Mouse (Mus musculus) B cell, adult 2 months (primary cell): ENCODE results near the gene Hsp90ab1.

Experiments used
- DNase-seq, 2 experiments: peaks; one replicate each; pipeline ENCODE4 v3.0.0; 2022

The Hsp90ab1 gene

DNA sequence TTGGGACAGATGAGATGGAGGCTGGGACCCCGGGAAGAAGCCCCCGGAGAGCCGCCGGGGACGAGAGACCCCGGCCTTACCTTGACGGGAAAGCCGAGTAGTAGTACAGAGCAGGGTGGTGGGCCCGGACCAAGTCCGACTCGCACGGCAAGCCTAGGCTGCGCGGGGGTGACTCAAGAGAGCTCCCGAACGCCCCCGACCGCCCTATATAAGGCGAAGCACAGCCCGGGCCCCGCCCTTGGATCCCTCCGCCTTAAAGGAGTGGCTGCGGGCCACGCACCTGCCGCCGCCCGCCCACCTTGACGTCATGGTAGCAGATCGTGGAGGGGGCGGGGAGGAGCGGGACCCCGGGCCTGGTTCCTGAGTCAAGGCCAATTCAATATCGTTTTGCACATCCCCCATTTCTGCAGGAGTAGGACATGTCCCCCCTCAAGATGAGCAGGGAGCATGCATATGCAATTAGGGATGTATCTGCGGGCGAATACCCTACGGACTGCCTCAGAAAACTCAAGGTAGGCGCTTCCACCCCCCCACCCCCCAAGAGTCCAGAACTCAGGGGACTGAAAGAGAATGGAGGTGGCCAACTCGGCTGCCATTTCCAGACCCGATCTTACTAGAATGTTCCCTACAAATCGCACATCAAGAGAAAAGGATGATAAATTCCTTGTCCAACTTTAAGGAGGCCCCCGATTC lies at the start of gene Hsp90ab1:
Hsp90ab1 (minus strand) TSS at position 185 of the 693 bp plus-strand sequence.
- peak; percentile 100 for DNase-seq

DNA sequence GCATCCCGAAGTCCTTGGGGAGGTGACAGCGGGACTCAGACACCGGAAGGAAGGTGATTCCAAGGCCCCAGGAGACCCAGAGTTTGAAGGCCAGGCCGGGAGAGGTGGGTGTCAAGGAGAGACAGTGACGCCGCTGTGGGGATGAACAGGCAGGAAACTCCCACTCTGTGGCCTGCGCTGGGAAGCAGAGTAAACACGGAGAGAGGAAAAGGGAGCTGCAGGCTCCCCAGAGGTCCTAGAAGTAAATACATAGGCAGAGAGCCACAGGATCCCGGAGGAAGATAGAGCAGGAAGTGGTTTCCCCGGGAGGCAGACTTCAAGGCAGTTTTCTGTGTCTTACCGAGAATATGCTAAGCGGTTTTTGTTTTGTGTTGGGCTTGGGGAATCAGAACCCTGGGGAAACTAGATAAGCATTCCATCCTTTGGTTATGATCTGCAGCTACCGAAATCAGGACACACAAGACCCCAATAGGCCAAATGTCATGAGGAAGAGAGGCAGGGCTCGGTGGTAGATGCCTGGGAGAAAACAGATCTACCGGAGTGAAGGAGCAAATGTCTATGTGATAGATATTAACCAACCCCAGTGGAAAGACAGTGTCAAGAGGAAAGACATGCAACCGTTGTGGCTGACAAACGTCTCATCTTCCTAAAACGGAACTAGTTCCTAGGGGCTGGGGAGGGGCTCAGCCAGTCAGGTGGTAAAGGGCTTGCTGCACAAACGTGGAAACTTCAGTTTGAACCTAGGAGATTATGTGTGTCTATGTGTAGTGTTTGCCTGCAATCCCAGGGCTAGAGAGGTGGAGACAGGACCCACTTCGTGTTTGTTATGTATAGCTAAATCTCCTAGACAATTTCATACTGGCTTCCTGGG lies 46.5 kb upstream of the Hsp90ab1 start:
- DNase-seq = peak in 1 of 2 experiments; percentile 19

DNA sequence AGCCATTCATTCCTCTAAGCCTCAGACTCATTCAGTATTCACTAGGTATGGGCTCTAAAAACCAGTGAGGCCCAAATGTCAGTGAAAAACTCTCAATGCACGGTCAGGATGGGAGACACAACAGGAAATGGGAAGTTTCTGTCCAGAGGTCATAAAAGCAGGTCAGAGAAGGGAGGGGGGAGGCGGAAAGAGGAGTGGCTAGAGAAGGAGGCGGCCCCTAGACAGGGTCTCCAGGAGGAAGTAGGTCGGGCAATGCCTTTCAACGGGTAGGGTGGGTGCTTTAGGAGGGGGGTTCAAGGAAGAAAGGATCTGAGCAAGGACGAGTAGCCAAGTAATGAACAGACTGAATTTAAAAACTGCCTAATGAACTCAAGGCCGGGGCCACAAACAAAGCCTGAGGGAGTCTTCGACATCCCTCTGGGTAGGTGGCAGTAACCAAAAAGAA lies 45.9 kb upstream of the Hsp90ab1 start:
- peak; percentile 27 to 28 for DNase-seq

DNA sequence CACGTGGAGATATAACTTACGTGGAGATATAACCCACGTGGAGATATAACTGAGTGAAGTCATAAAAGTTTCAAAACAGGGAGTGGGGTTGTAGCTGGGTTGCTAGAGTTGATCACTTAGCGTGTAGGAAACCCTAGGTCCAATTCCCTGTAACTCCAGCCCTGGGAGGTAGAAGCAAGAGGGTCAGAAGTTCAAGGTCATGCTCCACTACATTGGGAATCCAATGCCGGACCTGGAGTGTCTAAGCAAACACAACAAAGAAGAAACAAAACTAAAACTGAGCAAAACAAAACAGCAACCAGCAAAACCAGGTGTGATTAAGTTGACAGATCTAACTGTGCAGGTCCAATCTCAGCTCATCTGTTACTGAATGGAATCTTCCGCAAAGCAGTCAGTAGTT lies 44.6 kb upstream of the Hsp90ab1 start:
- DNase-seq = no peak

DNA sequence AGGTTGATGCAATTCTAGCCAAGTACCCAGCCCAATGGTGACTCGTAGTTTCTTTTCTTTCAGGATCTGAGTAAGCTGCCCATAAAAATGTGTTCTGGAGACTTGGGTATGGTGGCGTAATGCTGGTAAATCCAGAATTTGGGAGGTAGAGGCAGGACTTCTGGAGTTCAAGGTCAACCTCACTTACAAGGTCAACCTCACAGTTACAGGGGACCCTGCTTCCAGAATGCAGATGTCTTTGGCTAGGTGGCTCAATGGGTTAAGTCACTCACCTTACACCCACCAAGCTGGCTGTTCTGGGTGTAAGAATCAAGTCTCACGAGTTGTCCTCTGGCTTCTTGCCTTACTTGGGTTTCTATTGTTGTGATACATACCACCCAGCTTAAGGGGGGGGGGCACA lies 43.6 kb upstream of the Hsp90ab1 start:
- DNase-seq = no peak

DNA sequence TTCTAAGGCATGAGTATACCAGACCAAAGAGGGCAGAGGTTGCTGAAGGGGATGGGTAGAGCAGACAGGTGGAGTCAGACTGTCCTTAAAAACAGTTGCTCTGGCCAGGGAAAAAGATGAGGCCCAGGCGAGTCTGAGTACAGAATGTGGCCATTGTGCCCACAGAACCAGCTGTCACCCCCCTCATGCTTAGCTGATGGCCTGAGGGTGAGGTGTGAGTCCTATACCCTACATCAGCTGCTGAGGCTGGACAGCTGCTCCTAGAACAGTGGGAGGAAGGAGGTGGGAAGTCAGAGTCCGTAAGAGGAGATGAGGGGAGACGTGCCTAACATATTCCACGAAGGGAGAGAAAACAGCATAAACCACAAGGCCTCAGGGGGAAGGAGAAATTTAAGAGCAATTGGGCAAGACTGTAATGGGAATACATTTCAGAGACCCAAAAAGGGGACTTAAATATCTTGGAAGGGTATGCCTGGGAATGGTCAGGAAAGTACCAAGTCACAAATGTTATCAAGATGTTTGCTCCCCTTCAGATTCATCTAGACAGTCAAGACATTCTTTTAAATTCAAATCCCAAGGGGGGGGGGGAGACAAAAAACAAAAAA lies 43.1 kb upstream of the Hsp90ab1 start:
- DNase-seq = no peak

DNA sequence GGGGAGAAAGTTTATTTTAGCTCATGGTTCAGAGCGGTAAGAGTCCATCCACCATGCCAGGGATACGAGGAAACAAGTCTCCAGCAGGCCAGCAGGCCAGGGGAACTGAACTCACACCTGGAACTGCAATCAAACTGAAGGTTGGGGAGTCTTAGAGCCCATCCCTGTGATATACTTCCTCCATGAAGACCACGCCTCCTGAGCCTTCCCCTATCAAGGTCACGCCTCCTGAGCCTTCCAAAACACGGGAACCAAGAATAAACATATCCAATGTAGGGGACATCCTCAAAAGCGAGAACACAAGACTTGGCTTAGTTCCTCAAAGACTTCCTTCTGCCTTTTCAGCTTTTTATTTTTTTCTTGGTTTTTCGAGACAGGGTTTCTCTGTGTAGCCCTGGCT lies 39.9 kb upstream of the Hsp90ab1 start:
- no peak for DNase-seq

DNA sequence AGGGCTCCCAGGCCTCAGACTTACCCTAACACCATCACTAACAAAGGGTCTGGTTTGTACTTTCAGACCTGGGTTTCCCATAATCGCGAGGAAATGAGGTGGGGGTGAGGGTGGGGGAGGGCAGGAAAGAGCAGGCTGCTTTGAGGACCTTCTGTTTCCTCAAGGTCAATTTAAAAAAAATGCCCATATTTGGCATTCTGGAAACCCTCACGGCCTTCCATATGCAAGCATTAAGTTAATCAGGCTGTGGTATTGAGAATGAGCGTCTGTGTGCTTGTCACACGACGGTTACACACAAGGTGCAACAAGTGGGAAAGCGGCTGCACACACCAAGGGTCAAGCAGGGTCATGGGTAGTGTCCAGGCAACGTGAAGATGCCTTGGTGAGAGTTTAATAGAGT lies 38.9 kb upstream of the Hsp90ab1 start:
- DNase-seq = no peak

DNA sequence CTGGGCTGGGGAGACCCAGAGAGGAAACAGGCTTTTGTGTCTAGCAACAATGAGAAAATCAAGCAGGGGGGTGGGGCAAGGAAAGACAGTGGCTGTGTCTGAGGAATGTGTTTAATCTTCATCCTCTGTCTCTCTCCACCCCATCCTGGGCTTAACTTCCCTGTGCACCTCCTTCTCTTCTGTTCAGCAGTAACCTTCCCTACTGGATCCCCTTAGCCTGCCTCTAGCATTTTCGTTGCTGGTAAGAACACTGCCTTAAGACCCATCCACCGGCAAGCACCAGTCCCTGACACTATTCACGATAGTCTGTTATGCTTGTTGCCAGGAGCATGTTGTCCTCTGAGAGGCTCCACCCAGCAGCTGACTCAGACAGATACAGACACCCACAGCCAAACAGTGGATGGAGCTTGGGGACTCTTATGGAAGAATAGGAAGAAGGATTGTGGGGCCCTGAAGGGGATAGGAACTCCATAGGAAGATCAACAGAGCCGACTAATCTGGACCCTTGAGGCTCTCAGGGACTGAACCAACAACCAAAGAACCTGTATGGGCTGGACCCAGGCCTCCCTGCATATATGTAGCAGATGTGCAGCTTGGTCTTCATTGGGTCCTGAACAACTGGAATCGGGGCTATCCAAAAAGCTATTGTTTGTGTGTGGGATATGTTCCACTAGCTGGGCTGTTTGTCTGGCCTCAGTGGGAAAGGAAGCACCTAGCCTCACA lies 37.2 kb upstream of the Hsp90ab1 start:
- no peak for DNase-seq

DNA sequence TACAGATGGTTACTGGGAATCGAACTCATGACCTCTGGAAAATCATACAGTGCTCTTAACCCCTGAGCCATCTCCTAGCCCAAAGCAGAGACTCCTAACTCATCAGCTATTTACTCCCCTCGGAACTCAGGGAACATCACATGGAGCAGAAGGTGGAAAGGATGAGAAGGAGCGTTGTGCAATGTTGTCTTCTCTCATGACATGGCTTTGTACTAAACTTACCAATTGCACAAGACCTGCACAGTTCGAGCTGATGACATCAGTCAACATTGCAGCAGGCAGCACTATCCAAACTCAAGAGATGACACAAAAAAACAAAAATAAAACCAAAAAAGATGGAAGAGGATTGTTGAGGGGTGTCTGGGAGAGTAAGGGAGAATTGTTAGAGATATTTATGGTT lies 35.3 kb upstream of the Hsp90ab1 start:
- no peak for DNase-seq

DNA sequence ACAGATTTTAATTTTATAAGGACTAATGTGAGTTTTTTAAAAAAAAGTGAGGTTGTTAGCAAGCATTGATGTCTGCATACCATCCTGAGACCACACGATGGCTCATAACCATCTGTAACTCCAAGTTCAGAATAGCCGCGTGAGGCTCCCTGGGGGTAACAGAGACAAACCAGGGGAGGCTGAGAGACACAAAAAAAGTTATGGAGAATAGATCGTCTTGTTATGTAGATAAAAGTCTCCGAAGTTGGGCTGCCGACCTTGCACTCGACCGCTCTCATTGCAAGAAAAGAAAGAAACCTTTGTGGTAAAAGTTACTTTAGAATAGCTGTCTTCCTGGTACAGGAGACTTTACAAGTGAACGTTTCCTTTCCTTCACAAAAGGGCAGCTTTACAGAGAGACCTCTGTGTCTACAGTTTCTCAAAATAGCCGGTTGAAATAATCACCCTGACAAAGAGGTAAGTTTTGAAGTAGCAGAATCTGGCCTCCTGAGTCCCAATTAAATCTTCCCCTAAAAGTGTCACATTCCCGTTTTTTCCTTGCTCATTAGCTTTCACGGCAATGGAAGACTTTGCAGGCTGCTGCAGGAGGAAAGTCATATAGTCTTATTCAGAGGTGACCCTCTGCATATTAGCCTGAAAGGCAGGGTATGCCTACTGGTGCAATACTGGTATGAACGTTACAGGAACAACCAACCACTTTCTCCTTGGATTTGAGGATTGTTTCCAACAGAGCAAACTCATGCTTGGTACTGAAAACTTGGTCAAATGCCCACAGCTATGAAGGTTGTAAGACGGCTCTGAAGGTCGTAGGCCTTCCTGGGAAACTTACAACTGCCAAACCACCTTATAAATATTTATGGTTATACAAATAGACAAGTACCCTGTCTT lies 34.2 kb upstream of the Hsp90ab1 start:
- no peak for DNase-seq

DNA sequence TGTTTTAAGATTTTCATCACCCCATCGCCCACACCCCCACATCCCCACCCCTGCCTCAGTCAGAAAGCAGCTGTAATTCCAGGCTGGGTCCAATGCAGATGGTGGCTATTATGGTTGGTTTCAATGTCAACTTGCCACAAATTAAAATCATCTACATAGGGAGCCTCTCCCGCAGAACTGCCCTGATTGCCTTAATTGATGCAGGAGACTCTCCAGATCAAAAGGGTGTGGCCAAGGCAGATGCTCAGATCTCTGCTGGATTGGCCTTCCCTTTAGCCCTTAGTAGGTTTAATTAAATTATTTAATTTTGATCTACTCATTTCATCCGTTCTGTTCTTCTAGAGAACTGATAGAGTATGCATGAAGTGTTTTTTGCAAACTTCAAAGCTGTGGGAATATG lies 29.9 kb upstream of the Hsp90ab1 start:
- no peak for DNase-seq

DNA sequence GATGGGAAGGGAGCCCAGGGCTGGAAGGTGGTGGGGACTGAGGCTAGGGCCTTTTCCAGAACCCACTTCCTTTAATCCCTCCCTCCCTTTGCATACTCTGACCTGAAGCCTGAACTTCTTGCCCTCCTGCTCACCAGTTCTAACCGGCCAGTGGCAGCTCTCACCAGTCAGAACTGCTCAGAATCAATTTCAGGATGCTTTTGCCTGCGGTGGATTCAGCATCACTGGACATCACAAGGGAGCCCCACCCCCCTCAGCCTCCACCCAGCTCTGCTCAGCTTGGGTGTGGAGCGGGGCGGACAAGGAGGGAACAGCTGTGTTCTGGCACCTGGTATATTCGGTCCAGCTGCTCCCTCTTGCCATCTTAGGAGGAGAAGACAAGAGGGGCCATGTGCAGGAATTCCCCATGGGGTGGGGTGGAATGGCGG lies 28.8 kb upstream of the Hsp90ab1 start, which contains the start of gene Mymx:
Mymx (minus strand) TSS at position 226 of the 428 bp plus-strand sequence.
- no peak for DNase-seq

DNA sequence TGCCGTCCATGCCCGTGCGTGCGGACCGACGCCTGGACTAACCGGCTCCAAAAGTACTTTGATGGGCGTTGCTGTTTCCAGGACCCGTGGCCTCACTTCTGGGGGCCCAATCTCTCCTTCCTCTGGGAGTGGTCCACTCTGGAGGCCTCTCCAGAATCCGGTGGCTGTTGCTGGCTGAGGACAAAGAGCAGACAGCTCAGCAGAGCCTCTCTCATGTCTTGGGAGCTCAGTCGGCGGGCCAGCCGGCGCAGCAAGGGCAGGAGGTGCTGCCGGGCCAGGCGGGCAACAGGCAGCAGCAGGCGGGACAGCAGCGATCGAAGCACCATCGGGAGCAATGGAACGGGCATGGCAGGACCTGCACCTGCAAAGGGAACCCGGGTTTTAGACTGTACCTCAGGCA lies 28.3 kb upstream of the Hsp90ab1 start:
- DNase-seq = no peak

DNA sequence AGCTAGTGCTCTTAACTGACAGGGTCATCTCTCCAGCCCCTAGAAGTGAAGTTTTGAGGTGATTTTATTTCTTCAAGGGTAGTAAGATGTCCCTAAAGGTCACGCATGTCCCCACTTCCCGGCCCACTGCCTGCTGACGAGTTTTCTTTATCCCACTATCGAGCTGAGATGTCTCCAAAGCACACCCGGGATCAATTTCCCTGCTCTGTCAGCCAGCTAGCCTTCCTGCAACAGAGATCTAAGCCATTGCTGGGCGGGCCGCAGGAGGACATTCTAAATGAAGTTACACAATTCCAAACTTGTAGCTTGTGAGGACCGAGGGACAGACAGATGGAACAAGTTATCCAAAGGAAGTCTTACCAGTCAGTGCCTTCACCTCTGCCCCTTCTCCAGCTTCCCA lies 27.2 kb upstream of the Hsp90ab1 start:
- DNase-seq = no peak

DNA sequence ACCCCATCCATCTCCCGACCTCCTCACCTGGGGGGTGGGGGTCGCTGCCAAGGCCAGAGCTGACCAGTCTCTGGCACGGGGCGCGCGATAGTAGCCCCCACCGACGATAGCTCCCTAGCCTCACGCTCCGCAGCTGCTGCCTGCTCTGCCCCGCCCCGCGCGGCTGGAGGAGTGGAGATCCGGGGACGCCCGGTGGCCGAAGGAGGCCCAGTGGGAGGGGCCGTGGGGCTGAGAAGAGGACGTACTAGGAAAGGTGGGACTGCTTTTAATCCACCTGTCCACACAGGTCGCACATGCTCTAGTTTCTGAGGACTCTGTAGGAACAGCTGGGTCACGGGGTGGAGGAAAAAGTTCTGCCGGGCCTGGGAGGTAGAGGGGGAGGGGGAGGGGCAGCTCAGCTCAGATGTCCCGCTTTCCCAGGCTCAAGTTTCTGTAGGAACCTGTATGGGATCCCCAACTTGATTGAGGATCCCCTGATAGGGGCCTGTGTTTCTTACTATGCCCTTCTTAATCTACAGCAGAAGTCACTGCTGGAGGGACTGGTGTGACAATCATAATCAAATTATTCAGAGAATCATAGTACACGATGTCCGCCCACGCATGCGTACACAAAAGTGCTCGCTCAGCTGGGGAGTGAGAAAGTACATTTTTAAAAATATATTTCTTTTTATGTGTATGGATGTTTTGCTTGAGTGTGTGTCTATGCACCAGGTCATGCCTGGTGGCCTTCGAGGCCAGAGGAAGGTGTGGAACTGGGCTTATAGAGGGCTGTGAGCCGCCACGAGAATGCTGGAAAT lies 26.6 kb upstream of the Hsp90ab1 start, which contains the start of gene Slc29a1:
Slc29a1 (minus strand) TSS at position 161 of the 797 bp plus-strand sequence.
- peak in 1 of 2 experiments; percentile 31 for DNase-seq

DNA sequence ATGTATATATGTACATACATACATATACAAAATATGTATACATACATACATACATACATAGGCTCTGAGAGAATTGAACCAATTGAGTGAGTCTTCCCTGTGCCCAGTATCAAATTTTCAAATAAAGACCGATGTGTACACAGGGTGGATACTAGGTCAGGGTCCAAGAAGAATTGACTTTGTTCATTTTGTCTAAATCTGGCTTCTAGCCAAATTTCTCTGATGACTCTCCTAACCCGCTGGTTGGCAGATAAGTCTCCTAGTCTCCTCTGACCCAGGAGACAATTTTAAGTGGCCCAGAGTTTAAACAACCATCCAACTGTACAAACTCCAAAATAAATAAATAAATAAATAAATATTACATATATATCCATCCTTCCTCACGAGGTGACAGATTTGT lies 25.8 kb upstream of the Hsp90ab1 start:
- no peak for DNase-seq

DNA sequence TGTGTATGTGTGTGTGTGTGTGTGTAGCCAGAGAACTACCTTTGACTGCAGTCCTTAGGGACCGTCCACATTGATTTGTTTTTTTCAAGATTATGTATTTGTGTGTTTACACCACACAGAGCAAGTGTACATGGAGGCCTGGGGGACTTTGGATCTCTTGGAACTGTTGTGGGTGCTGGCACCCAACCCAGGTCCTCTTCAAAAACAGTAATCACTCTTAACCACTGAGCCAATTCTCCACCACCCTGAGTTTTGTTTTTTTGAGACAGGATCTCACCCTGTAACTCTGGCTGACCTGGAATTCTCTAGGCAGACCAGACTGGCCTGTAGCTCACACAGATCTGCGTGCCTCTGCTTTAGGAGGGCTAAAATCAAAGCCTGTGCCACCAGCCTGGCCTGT lies 25.3 kb upstream of the Hsp90ab1 start:
- DNase-seq = no peak

DNA sequence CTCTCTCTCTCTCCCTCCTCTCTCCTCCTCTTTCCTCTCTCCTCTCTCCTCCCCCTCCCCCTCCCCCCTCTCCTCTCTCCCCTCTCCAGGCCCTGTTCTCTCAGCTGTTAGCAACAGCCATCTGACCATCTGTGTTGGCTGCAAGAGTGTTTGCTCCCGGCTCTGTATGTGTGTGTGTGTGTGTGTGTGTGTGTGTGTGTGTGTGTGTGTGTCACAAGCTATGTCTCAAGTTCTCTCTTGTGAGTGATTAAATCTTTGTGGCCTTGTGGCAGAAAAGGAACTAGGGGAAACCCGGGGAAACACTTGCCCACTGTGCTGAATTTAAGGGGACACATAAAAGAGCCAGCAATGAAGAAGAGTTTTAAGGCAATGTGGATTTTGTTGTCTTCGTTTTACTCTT lies 24.7 kb upstream of the Hsp90ab1 start:
- peak in 1 of 2 experiments; percentile 26 for DNase-seq

DNA sequence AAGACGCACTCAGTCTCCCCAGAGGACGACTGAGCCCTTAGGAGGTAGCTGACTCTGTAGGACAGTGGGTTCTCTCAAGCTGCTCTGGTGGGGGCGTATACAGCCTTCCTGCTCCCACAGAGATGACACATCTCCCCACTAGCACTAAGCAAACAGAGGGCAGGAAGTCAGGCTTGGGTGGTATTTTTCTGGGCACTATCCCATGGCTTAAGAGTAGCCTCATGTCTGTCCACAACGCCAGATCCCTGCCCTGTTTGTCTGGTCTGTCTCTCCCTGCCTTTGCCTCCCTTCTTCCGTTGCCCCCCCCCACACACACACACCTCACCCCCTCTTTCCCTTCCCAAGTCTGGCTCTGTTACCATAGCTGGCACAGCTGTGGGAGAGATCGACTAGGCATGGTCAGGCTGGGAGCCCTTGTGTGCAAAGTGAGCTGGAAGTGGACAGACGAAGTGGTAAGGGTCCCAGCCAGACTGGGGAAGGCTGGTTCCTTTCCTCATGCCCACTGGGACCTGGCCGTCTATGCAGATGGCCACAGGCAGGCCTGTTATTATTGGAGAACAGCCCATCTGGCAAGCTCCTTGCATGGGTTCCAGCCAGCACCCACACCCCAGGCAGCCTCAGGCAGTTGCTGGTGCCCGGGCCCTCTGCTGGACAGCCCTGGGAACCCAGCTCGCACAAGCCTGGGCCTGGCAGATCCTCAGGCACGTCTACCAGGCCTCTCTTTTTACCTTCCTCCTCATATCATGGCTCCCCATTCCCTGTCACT lies 23.7 kb upstream of the Hsp90ab1 start:
- peak; percentile 69 to 75 for DNase-seq
